Mouse (Mus musculus) hindbrain, postnatal 0 days (tissue): Measurements from ENCODE around the gene Rapgef6. TPM values are rescaled to one million over a fixed set of nuclear protein-coding genes. Genes with fewer than 3 reads are reported as not detected.

Source experiments
- ATAC-seq: fragments of 200-750 bp; cut with Nextera tagmentation; 2 replicates; pipeline ENCODE4 v1.8.0; 2017; ENCODE audit warnings: mild to moderate bottlenecking, moderate TSS enrichment, moderate library complexity
- DNase-seq: peaks from one replicate; pipeline ENCODE4 v3.0.0-alpha.2; 2015; ENCODE audit warnings: low spot score
- H3K27ac ChIP-seq: fragments of 300-500 bp; sonication (generic); 2 replicates; pipeline ENCODE4 v1.5.1; 2014; ENCODE audit warnings: mild to moderate bottlenecking
- H3K27me3 ChIP-seq: fragments of 300-500 bp; sonication (generic); 2 replicates; pipeline ENCODE4 v1.6.1; 2014; ENCODE audit warnings: low read length, mixed read lengths; ENCODE audit not compliant: insufficient read depth
- H3K36me3 ChIP-seq: fragments of 300-500 bp; sonication (generic); 2 replicates; pipeline ENCODE4 v1.6.1; 2014; ENCODE audit warnings: low read length, mixed read lengths; ENCODE audit not compliant: insufficient read depth
- H3K4me1 ChIP-seq: fragments of 300-500 bp; sonication (generic); 2 replicates; pipeline ENCODE4 v1.6.1; 2014; ENCODE audit warnings: antibody characterized with exemption, low read length, mixed read lengths; ENCODE audit not compliant: insufficient read depth
- H3K4me2 ChIP-seq: fragments of 300-500 bp; sonication (generic); 2 replicates; pipeline ENCODE4 v1.6.1; 2014; ENCODE audit warnings: low read depth, mild to moderate bottlenecking, low read length, moderate library complexity, mixed read lengths
- H3K4me3 ChIP-seq: fragments of 300-500 bp; sonication (generic); 2 replicates; pipeline ENCODE4 v1.5.1; 2014; ENCODE audit warnings: low read length
- H3K9ac ChIP-seq: fragments of 300-500 bp; sonication (generic); replicated peaks from 2 replicates; pipeline ENCODE4 v1.6.1; 2014; ENCODE audit warnings: mild to moderate bottlenecking, low read length, moderate library complexity, mixed read lengths
- H3K9me3 ChIP-seq: fragments of 300-500 bp; sonication (generic); 2 replicates; pipeline ENCODE4 v1.6.1; 2016; ENCODE audit warnings: low read length, mixed read lengths
- CTCF ChIP-seq: IDR thresholded peaks from 2 replicates; pipeline ENCODE4 v1.5.1; 2016; ENCODE audit warnings: antibody characterized with exemption, control low read depth, low read depth
- WGBS: fragments of 180-500 bp; shearing (Covaris S2); extraction: QIAGEN DNeasy Blood & Tissue Kit; methylation state at CpG from one replicate; pipeline ENCODE4 v1.1.7; 2014; 5-methylcytosine and 5-hydroxymethylcytosine counted together
- polyA plus RNA-seq: library from polyadenylated mRNA; unstranded; fragments of >200 nt; fragmentation: Nextera tagmentation; extraction: Ambion mirVana; gene quantifications from 2 replicates; pipeline ENCODE4 v1.2.1, GENCODE M21; 2015
- total RNA-seq: library from RNA; depleted of rRNA; stranded (reverse); fragments of >200 nt; gene quantifications from 2 replicates; pipeline ENCODE4 v1.2.3, GENCODE M21; 2014

Rapgef6 gene
- total and polyA plus RNA-seq, 2 experiments from 2014 or later = 31.6 to 47.9 TPM

GRCm38 (mm10) chr11:54709645-54710044, 187.0 kb downstream of the Rapgef6 start:
- Histone ChIP-seq H3K36me3 (no peaks in the 10 kb centered on the region), H3K4me3 (no peak overlapping the region), H3K9ac (no peak overlapping the region), H3K4me1 (no peaks in the 10 kb centered on the region), H3K27me3 (no peaks in the 10 kb centered on the region), H3K27ac (no peak overlapping the region), H3K9me3 (no peaks in the 10 kb centered on the region), H3K4me2 (no peak overlapping the region)
- peak; percentile 15; the same call in 1 of the 2 replicates for TF ChIP-seq CTCF
- ATAC-seq (no peak), DNase-seq (no peak)
- 43% methylated on average over 2 of the region's 2 CpGs for WGBS

DNA sequence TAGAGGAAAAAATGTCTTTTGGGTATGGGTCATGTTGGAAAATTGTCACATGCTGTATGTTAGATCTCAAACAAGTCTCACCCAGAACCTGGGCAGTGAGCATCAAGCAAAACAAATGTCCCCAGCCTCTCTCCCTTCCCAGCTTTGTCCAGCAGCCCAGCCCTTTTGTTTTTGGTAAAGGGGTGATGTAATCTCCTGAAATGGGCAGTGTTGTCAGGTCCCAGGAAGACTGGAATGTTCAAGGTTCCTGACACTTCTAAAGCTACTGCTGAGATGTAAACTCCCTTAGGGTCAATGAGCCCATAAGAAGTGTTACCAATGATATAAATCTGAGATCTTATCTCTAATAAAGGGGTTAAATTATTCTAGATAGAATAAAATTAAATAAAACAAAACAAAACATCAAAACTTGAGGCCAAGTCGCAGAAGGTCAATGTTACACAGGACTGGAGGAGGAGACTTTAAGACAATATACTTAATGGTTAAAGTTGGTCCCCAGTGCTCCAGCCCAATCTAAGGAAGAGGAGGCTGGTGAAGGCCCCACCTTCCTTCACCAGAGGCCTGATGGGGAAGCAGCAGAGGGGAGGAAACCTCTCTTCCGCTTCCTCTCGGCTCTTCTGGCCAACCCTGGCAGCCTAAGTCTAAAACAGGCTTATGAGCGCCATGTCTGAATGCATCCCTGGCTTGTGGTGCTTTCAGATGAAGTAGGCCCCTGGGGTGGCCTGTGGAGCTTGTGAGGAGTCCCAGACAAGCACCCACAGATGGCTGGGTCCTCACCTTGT, 188.1 kb downstream of the Rapgef6 start:
- WGBS = 88% methylated on average over 4 of the region's 4 CpGs
- peaks cover 3% of the 10 kb centered on the region; the same call in 1 of the 2 replicates for H3K36me3 ChIP-seq
- no peaks in the 10 kb centered on the region for H3K27me3 ChIP-seq
- no peak overlapping the region for H3K9ac ChIP-seq
- no peaks in the 10 kb centered on the region for H3K9me3 ChIP-seq
- DNase-seq (no peak), ATAC-seq (no peak)
- H3K4me1 ChIP-seq = no peaks in the 10 kb centered on the region
- no peak overlapping the region for H3K4me2 ChIP-seq
- no peak for TF ChIP-seq CTCF
- no peak overlapping the region for H3K27ac ChIP-seq
- H3K4me3 ChIP-seq = no peak overlapping the region

- TF ChIP-seq CTCF = no peak
- Histone ChIP-seq H3K27me3 (no peaks in the 10 kb centered on the region), H3K27ac (no peak overlapping the region), H3K4me2 (no peak overlapping the region), H3K4me1 (0 out of 2 replicates have a peak, but pooled peaks cover 2% of the 10 kb centered on the region), H3K9ac (no peak overlapping the region), H3K4me3 (no peak overlapping the region), H3K9me3 (no peaks in the 10 kb centered on the region), H3K36me3 (peaks cover 12% of the 10 kb centered on the region; the same call in 1 of the 2 replicates)
- DNase-seq (no peak), ATAC-seq (no peak)
- WGBS = 81% methylated on average over 2 of the region's 2 CpGs
Observed at GRCm38 (mm10) chr11:54712849-54713248, 190.2 kb downstream of the Rapgef6 start.

- no peak for ATAC-seq
Observed at GRCm38 (mm10) chr11:54717893-54718292, 195.2 kb downstream of the Rapgef6 start.

DNA sequence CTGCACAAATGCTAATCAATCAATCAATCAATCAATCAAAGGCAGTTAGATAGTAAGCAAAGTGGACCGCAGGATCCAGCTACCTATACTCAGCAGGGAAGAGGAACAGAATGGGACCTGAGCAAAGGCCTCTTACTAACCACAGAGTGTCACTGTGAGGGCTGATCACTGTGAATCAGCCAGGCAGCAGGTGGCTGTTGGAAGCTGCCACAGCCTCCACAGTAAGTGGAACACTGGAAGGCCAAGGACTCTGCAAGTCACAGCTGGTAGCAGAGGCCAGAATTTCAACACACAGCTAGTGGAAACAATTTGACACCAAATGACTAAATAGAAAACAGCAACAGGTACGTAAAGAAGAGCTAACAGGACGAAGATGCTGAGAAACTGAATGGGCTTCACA, 196.0 kb downstream of the Rapgef6 start:
- ATAC-seq (no peak), DNase-seq (no peak)
- no peak for TF ChIP-seq CTCF
- Histone ChIP-seq H3K36me3 (peaks cover 26% of the 10 kb centered on the region; the same call in 1 of the 2 replicates), H3K4me2 (no peak overlapping the region), H3K27ac (peak overlapping the region; percentile 23; the same call in 1 of the 2 replicates), H3K27me3 (no peaks in the 10 kb centered on the region), H3K4me1 (0 out of 2 replicates have a peak, but pooled peaks cover 5% of the 10 kb centered on the region), H3K4me3 (no peak overlapping the region), H3K9me3 (no peaks in the 10 kb centered on the region), H3K9ac (no peak overlapping the region)
- WGBS = 84% methylated on average over 3 of the region's 3 CpGs

More at GRCm38 (mm10) chr11:54717893-54718292, 195.2 kb downstream of the Rapgef6 start:
- peak; percentile 32 for DNase-seq
- Histone ChIP-seq H3K27me3 (no peaks in the 10 kb centered on the region), H3K4me2 (no peak overlapping the region), H3K9ac (no peak overlapping the region), H3K4me1 (0 out of 2 replicates have a peak, but pooled peaks cover 5% of the 10 kb centered on the region), H3K27ac (peak overlapping the region; percentile 23; the same call in 1 of the 2 replicates), H3K36me3 (peaks cover 24% of the 10 kb centered on the region; the same call in 1 of the 2 replicates), H3K4me3 (no peak overlapping the region), H3K9me3 (no peaks in the 10 kb centered on the region)
- no peak for TF ChIP-seq CTCF
- 56% methylated on average over 3 of the region's 3 CpGs for WGBS

GRCm38 (mm10) chr11:54722057-54722456, 199.4 kb downstream of the Rapgef6 start:
- Histone ChIP-seq H3K36me3 (peaks cover 15% of the 10 kb centered on the region; the same call in 1 of the 2 replicates), H3K27me3 (no peaks in the 10 kb centered on the region), H3K4me1 (0 out of 2 replicates have a peak, but pooled peaks cover 9% of the 10 kb centered on the region), H3K4me2 (no peak overlapping the region), H3K9ac (no peak overlapping the region), H3K9me3 (no peaks in the 10 kb centered on the region), H3K27ac (no peak overlapping the region), H3K4me3 (no peak overlapping the region)
- no peak for TF ChIP-seq CTCF
- WGBS = 90% methylated on average over 6 of the region's 6 CpGs
- ATAC-seq (no peak), DNase-seq (no peak)
